Mouse (Mus musculus) ovary, postnatal 36 days (tissue): Measurements from ENCODE around the gene Adcy9.
A peak's percentile ranks its signal among the peaks of the same experiment; 100 is the strongest.

ENCODE experiments used
- DNase-seq: peaks from one replicate; pipeline ENCODE4 v3.0.0; 2022; ENCODE audit warnings: low spot score, mixed read lengths

Adcy9 gene

GRCm38 (mm10) chr16:4418776-4419545 is 1.3 kb downstream of the Adcy9 start:
- DNase-seq: peak; percentile 62

GRCm38 (mm10) chr16:4418072-4418471 is 2.2 kb downstream of the Adcy9 start:
- DNase-seq: peak; percentile 38

- DNase-seq: no peak
Measured at GRCm38 (mm10) chr16:4417455-4417854, 2.8 kb downstream of the Adcy9 start.

GRCm38 (mm10) chr16:4414881-4415585 is 5.3 kb downstream of the Adcy9 start:
- no peak for DNase-seq

- no peak for DNase-seq
Measured at GRCm38 (mm10) chr16:4413988-4414880, 6.1 kb downstream of the Adcy9 start.

GRCm38 (mm10) chr16:4413301-4413700 is 7.0 kb downstream of the Adcy9 start:
- peak; percentile 25 for DNase-seq

- no peak for DNase-seq
Measured at GRCm38 (mm10) chr16:4412298-4412697, 8.0 kb downstream of the Adcy9 start.

- no peak for DNase-seq
Measured at GRCm38 (mm10) chr16:4411296-4411695, 9.0 kb downstream of the Adcy9 start.

- DNase-seq: no peak
Measured at GRCm38 (mm10) chr16:4407536-4407935, 12.8 kb downstream of the Adcy9 start.

- DNase-seq: peak; percentile 70
Measured at GRCm38 (mm10) chr16:4406706-4407105, 13.6 kb downstream of the Adcy9 start.

- no peak for DNase-seq
Measured at GRCm38 (mm10) chr16:4406047-4406586, 14.2 kb downstream of the Adcy9 start.

GRCm38 (mm10) chr16:4404933-4405761 is 15.2 kb downstream of the Adcy9 start:
- peak; percentile 35 for DNase-seq

GRCm38 (mm10) chr16:4401109-4401508 is 19.2 kb downstream of the Adcy9 start:
- DNase-seq: no peak

GRCm38 (mm10) chr16:4399471-4400223 is 20.7 kb downstream of the Adcy9 start:
- no peak for DNase-seq

GRCm38 (mm10) chr16:4398782-4399181 is 21.5 kb downstream of the Adcy9 start:
- DNase-seq: no peak

GRCm38 (mm10) chr16:4397636-4398035 is 22.7 kb downstream of the Adcy9 start:
- no peak for DNase-seq

GRCm38 (mm10) chr16:4395687-4396341 is 24.5 kb downstream of the Adcy9 start:
- DNase-seq: no peak

GRCm38 (mm10) chr16:4394991-4395590 is 25.2 kb downstream of the Adcy9 start:
- DNase-seq: no peak

GRCm38 (mm10) chr16:4383473-4384038 is 36.7 kb downstream of the Adcy9 start:
- DNase-seq: no peak
